ENCODE assay signal across 9 mouse cellular contexts in genomic region chr1:129919385-129919784, GRCm38 (mm10).
DNase-seq lines count a peak whose midpoint lies in the region; ATAC-seq lines count a peak whose summit lies in the region.
"Had no signal": no experiment of that assay in that cellular context is flagged by ENCODE, and none has a peak within 500 bp of the region (broad histone marks: within the 10 kb centered on the region; RNA-seq: fewer than 3 reads in every experiment).

No protein-coding gene starts in this region.

- no peaks in the 10 kb centered on the region for H3K9me3 ChIP-seq in neural tube, embryonic 15.5 days (replicated peaks)
- H3K9me3 ChIP-seq: neural tube, embryonic 12.5 days had no signal

- H3K36me3 ChIP-seq in neural tube, embryonic 15.5 days: no peaks in the 10 kb centered on the region
- H3K36me3 ChIP-seq: neural tube, embryonic 12.5 days had no signal

- H3K4me1 ChIP-seq in neural tube, embryonic 15.5 days: no peaks in the 10 kb centered on the region
- H3K4me1 ChIP-seq: neural tube, embryonic 12.5 days had no signal

- H3K9ac ChIP-seq in neural tube, embryonic 15.5 days (replicated peaks): no peak overlapping the region
- H3K9ac ChIP-seq: neural tube, embryonic 12.5 days had no signal

- WGBS in neural tube, embryonic 15.5 days: 87% methylated on average over 1 of the region's 1 CpGs

- no peaks in the 10 kb centered on the region; the same call in 1 of the 2 replicates for H3K27me3 ChIP-seq in neural tube, embryonic 15.5 days (replicated peaks)
- H3K27me3 ChIP-seq: neural tube, embryonic 12.5 days had no signal

- no peak for ATAC-seq in neural tube, embryonic 15.5 days (ENCODE audit: low FRiP score)
- ATAC-seq in hematopoietic stem cell, adult 5-6 weeks (replicated peaks in 1 of 2; ENCODE audit: insufficient read depth in 1 of 2, low FRiP score in 2 of 2, low TSS enrichment in 1 of 2, low read depth in 1 of 2, poor library complexity in 2 of 2, severe bottlenecking in 2 of 2): peak; percentile 73 to 84; a peak in 3 of 4 replicates
- no peak for ATAC-seq in monocyte, adult 5-6 weeks (replicated peaks; ENCODE audit: insufficient number of reproducible peaks, low FRiP score, low TSS enrichment, poor library complexity, severe bottlenecking)

- H3K27ac ChIP-seq in neural tube, embryonic 15.5 days (replicated peaks): no peak overlapping the region
- H3K27ac ChIP-seq: neural tube, embryonic 12.5 days had no signal

- peak; percentile 44 for DNase-seq in embryo, embryonic 10 days (ENCODE audit: low spot score)
- DNase-seq in embryo, embryonic 9.5 days (ENCODE audit: extremely low spot score): no peak
- DNase-seq in neural tube, embryonic 10.5 days (ENCODE audit: extremely low spot score, low spot score): peak; percentile 24
- DNase-seq in naive thymus-derived CD4-positive, alpha-beta T cell, adult 2 months (ENCODE audit: low read depth): peak; percentile 17
- DNase-seq in layer of hippocampus, postnatal 25 days (ENCODE audit: extremely low spot score in 1 of 2, low spot score in 1 of 2): no peak

- H3K4me2 ChIP-seq in neural tube, embryonic 15.5 days: no peak overlapping the region
- H3K4me2 ChIP-seq: neural tube, embryonic 12.5 days had no signal

- H3K4me3 ChIP-seq in neural tube, embryonic 15.5 days (replicated peaks): no peak overlapping the region
- H3K4me3 ChIP-seq: neural tube, embryonic 12.5 days had no signal

Comparison
In these comparisons a context has a peak if more than half of its experiments do, and no peak if none do; other contexts are left out.
1. DNase-seq: peak in embryo, embryonic 10 days (single experiment), neural tube, embryonic 10.5 days (single experiment) and naive thymus-derived CD4-positive, alpha-beta T cell, adult 2 months (single experiment); none in embryo, embryonic 9.5 days (single experiment) and layer of hippocampus, postnatal 25 days (0 of 2).
2. ATAC-seq: peak in hematopoietic stem cell, adult 5-6 weeks (2 of 2); none in neural tube, embryonic 15.5 days (single experiment) and monocyte, adult 5-6 weeks (single experiment).